Mouse (Mus musculus) intestine, postnatal 0 days (tissue): ENCODE measurements around the gene Brf1. TPM values are rescaled to one million over a fixed set of nuclear protein-coding genes. Genes with fewer than 3 reads are reported as not detected.

ENCODE experiments used
- ATAC-seq: fragments of 200-750 bp; cut with Nextera tagmentation; 2 replicates; pipeline ENCODE4 v1.8.0; 2017; ENCODE audit warnings: mild to moderate bottlenecking, moderate TSS enrichment, moderate library complexity
- H3K27ac ChIP-seq: fragments of 300-500 bp; sonication (generic); 2 replicates; pipeline ENCODE4 v1.5.1; 2014; ENCODE audit warnings: mild to moderate bottlenecking, low read depth, low read length, moderate library complexity
- H3K27me3 ChIP-seq: fragments of 300-500 bp; sonication (generic); replicated peaks from 2 replicates; pipeline ENCODE4 v1.6.1; 2014; ENCODE audit warnings: low read length, mixed read lengths; ENCODE audit not compliant: control insufficient read depth, insufficient read depth
- H3K36me3 ChIP-seq: fragments of 300-500 bp; sonication (generic); 2 replicates; pipeline ENCODE4 v1.6.1; 2014; ENCODE audit warnings: mild to moderate bottlenecking, moderate library complexity; ENCODE audit not compliant: control insufficient read depth, insufficient read depth
- H3K4me1 ChIP-seq: fragments of 300-500 bp; sonication (generic); replicated peaks from 2 replicates; pipeline ENCODE4 v1.6.1; 2014; ENCODE audit warnings: antibody characterized with exemption, low read length, mixed read lengths; ENCODE audit not compliant: control insufficient read depth, insufficient read depth
- H3K4me2 ChIP-seq: fragments of 300-500 bp; sonication (generic); replicated peaks from 2 replicates; pipeline ENCODE4 v1.6.1; 2014; ENCODE audit warnings: low read depth, mild to moderate bottlenecking, moderate library complexity
- H3K4me3 ChIP-seq: fragments of 300-500 bp; sonication (generic); 2 replicates; pipeline ENCODE4 v1.5.1; 2014; ENCODE audit warnings: low read depth, low read length
- H3K9ac ChIP-seq: fragments of 300-500 bp; sonication (generic); 2 replicates; pipeline ENCODE4 v1.6.1; 2014; ENCODE audit warnings: mild to moderate bottlenecking, low read depth, low read length
- H3K9me3 ChIP-seq: fragments of 300-500 bp; sonication (generic); 2 replicates; pipeline ENCODE4 v1.6.1; 2016; ENCODE audit warnings: mixed run types; ENCODE audit not compliant: control insufficient read depth
- CTCF ChIP-seq: sonication (generic); IDR thresholded peaks from 2 replicates; pipeline ENCODE4 v1.5.1; 2016; ENCODE audit warnings: low read depth, mild to moderate bottlenecking, control low read depth, antibody characterized with exemption, moderate library complexity
- WGBS: fragments of 180-500 bp; shearing (Covaris S2); extraction: QIAGEN DNeasy Blood & Tissue Kit; methylation state at CpG from one replicate; pipeline ENCODE4 v1.1.7; 2014; 5-methylcytosine and 5-hydroxymethylcytosine counted together
- polyA plus RNA-seq: library from polyadenylated mRNA; unstranded; fragments of >200 nt; fragmentation: Nextera tagmentation; extraction: Ambion mirVana; gene quantifications from 2 replicates; pipeline ENCODE4 v1.2.1, GENCODE M21; 2015

Gene Brf1
- polyA plus RNA-seq, 1 experiment from 2014 or later = 17.9 TPM

GRCm38 (mm10) chr12:113041481-113042439 lies 41.3 kb upstream of the Brf1 start:
- H3K36me3 ChIP-seq = peaks cover 16% of the 10 kb centered on the region; the same call in 1 of the 2 replicates
- no peak for ATAC-seq
- no peak overlapping the region for H3K9ac ChIP-seq
- H3K4me3 ChIP-seq = no peak overlapping the region
- 74% methylated on average over 15 of the region's 15 CpGs for WGBS
- H3K4me1 ChIP-seq = no peaks in the 10 kb centered on the region
- no peaks in the 10 kb centered on the region for H3K9me3 ChIP-seq
- H3K27ac ChIP-seq = no peak overlapping the region
- no peaks in the 10 kb centered on the region for H3K27me3 ChIP-seq
- no peak overlapping the region for H3K4me2 ChIP-seq
- TF ChIP-seq CTCF = no peak

- no peaks in the 10 kb centered on the region for H3K9me3 ChIP-seq
- H3K4me2 ChIP-seq = no peak overlapping the region
- no peak overlapping the region for H3K4me3 ChIP-seq
- H3K36me3 ChIP-seq = no peaks in the 10 kb centered on the region; the same call in 1 of the 2 replicates
- ATAC-seq = no peak
- no peak overlapping the region for H3K9ac ChIP-seq
- no peaks in the 10 kb centered on the region for H3K4me1 ChIP-seq
- no peak overlapping the region for H3K27ac ChIP-seq
- H3K27me3 ChIP-seq = no peaks in the 10 kb centered on the region
- WGBS = 87% methylated on average over 4 of the region's 4 CpGs
- no peak for TF ChIP-seq CTCF
Observed at GRCm38 (mm10) chr12:113038414-113038813, 37.9 kb upstream of the Brf1 start.

GRCm38 (mm10) chr12:113036996-113037395 lies 36.5 kb upstream of the Brf1 start:
- H3K36me3 ChIP-seq = no peaks in the 10 kb centered on the region; the same call in 1 of the 2 replicates
- no peak for ATAC-seq
- no peak overlapping the region for H3K27ac ChIP-seq
- no peak for TF ChIP-seq CTCF
- H3K4me3 ChIP-seq = no peak overlapping the region
- no peak overlapping the region for H3K9ac ChIP-seq
- H3K9me3 ChIP-seq = no peaks in the 10 kb centered on the region
- H3K27me3 ChIP-seq = no peaks in the 10 kb centered on the region
- 70% methylated on average over 4 of the region's 4 CpGs for WGBS
- no peaks in the 10 kb centered on the region for H3K4me1 ChIP-seq
- H3K4me2 ChIP-seq = no peak overlapping the region

DNA sequence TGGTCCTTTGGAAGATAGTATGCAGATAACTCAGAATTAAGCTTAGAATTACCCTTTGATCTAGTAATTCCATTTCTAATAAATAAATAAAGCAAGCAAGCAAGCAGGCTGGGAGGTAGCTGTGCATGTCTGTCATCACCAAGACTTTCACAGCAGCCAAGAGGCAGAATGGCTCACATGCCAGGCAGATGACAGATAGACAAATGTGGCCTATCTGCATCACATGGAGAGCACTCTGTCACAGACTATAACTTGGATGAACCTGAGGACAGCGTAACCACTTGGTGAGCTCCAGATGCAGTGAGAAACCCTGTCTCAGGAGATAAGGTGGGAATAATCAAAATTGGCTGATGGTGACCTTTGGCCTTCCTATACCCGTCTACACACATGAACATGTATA lies 34.6 kb upstream of the Brf1 start:
- 75% methylated on average over 2 of the region's 2 CpGs for WGBS

GRCm38 (mm10) chr12:113032296-113033250 lies 32.1 kb upstream of the Brf1 start:
- WGBS = 82% methylated on average over 11 of the region's 11 CpGs
- no peaks in the 10 kb centered on the region for H3K27me3 ChIP-seq
- H3K4me3 ChIP-seq = no peak overlapping the region
- no peak overlapping the region for H3K27ac ChIP-seq
- ATAC-seq = no peak
- no peaks in the 10 kb centered on the region for H3K9me3 ChIP-seq
- H3K9ac ChIP-seq = no peak overlapping the region
- no peak for TF ChIP-seq CTCF
- no peaks in the 10 kb centered on the region for H3K4me1 ChIP-seq
- H3K4me2 ChIP-seq = no peak overlapping the region
- H3K36me3 ChIP-seq = no peaks in the 10 kb centered on the region; the same call in 1 of the 2 replicates

More for the DNA sequence above, 34.6 kb upstream of the Brf1 start:
- Histone ChIP-seq H3K9me3 (no peaks in the 10 kb centered on the region), H3K27me3 (no peaks in the 10 kb centered on the region), H3K36me3 (no peaks in the 10 kb centered on the region; the same call in 1 of the 2 replicates), H3K4me2 (no peak overlapping the region), H3K9ac (no peak overlapping the region), H3K4me1 (no peaks in the 10 kb centered on the region), H3K4me3 (no peak overlapping the region), H3K27ac (no peak overlapping the region)
- no peak for TF ChIP-seq CTCF
- ATAC-seq = no peak

- H3K9me3 ChIP-seq = no peaks in the 10 kb centered on the region
- no peak overlapping the region for H3K4me2 ChIP-seq
- no peaks in the 10 kb centered on the region; the same call in 1 of the 2 replicates for H3K36me3 ChIP-seq
- 72% methylated on average over 6 of the region's 6 CpGs for WGBS
- ATAC-seq = no peak
- TF ChIP-seq CTCF = no peak
- H3K4me3 ChIP-seq = no peak overlapping the region
- H3K27ac ChIP-seq = no peak overlapping the region
- no peak overlapping the region for H3K9ac ChIP-seq
- H3K27me3 ChIP-seq = no peaks in the 10 kb centered on the region
- H3K4me1 ChIP-seq = no peaks in the 10 kb centered on the region
Observed at GRCm38 (mm10) chr12:113031441-113031840, 30.9 kb upstream of the Brf1 start.
